Mouse (Mus musculus): ENCODE measurements around the gene Gpr82. TPM values are rescaled to one million over a fixed set of nuclear protein-coding genes. Genes with fewer than 3 reads are reported as not detected.

Gpr82 gene
- total RNA-seq, 2 experiments from 2014 or later, result not detected

GRCm38 (mm10) chrX:13700681-13701080 is 39.5 kb downstream of the Gpr82 start:
- DNase-seq, result no peak

- DNase-seq, result peak; percentile 8
Observed at GRCm38 (mm10) chrX:13705051-13705450, 43.9 kb downstream of the Gpr82 start.

GRCm38 (mm10) chrX:13710174-13710573 is 49.0 kb downstream of the Gpr82 start:
- DNase-seq, result peak; percentile 26

Small RNA genes lying within 50 kb of the gene (microRNA-seq; reads per million reads assigned to microRNA genes)
- 0 reads per million in 2 experiments for gene Gm25246

Other genes with a start within 250 kb of the Gpr82 start
- gene Nyx, start 195.3 kb upstream of the Gpr82 start, total RNA-seq (2021), result under 1 TPM; 0.07 to 0.16 TPM
- gene Gpr34, start 29.3 kb upstream of the Gpr82 start, total RNA-seq (2021), result 1 to 10 TPM; 1.5 to 3.3 TPM
- 10 to 100 TPM; 26.3 to 37.7 TPM for gene Cask, start 190.0 kb downstream of the Gpr82 start, total RNA-seq (2021)

All from gastrocnemius, postnatal 10 days (tissue).